Mouse (Mus musculus): Measurements from ENCODE around the gene Lyg1.

The Lyg1 gene

GRCm38 (mm10) chr1:37903178-37903577 is 54.4 kb downstream of the Lyg1 start:
- Histone ChIP-seq H3K36me3 (ENCODE audit: control insufficient read depth, insufficient read depth, low read length, poor library complexity, severe bottlenecking) (peaks cover 7% of the 10 kb centered on the region), H3K27me3 (ENCODE audit: control insufficient read depth, insufficient read depth, low read length, poor library complexity, severe bottlenecking) (no peaks in the 10 kb centered on the region)
- peak; percentile 36 for DNase-seq (ENCODE audit: low read depth, low spot score)

GRCm38 (mm10) chr1:37900288-37900687 is 57.3 kb downstream of the Lyg1 start:
- Histone ChIP-seq H3K36me3 (ENCODE audit: control insufficient read depth, insufficient read depth, low read length, poor library complexity, severe bottlenecking) (peaks cover 12% of the 10 kb centered on the region), H3K27me3 (ENCODE audit: control insufficient read depth, insufficient read depth, low read length, poor library complexity, severe bottlenecking) (no peaks in the 10 kb centered on the region)
- no peak for DNase-seq (ENCODE audit: low read depth, low spot score)

GRCm38 (mm10) chr1:37899816-37900215 is 57.7 kb downstream of the Lyg1 start:
- DNase-seq (ENCODE audit: low read depth, low spot score), result no peak
- H3K27me3 ChIP-seq (ENCODE audit: control insufficient read depth, insufficient read depth, low read length, poor library complexity, severe bottlenecking), result no peaks in the 10 kb centered on the region
- peaks cover 12% of the 10 kb centered on the region for H3K36me3 ChIP-seq (ENCODE audit: control insufficient read depth, insufficient read depth, low read length, poor library complexity, severe bottlenecking)

Measured in splenic B cell, adult 2 months (primary cell).